Mouse (Mus musculus) frontal cortex, postnatal 36 days (tissue): ENCODE data around the gene Psen2.
A peak's percentile ranks its signal among the peaks of the same experiment; 100 is the strongest.

Experiments used
- DNase-seq, 2 experiments: peaks; one replicate each; pipeline ENCODE4 v3.0.0; 2022; ENCODE audit warnings: low spot score in 2 of 2

Psen2 gene

DNA sequence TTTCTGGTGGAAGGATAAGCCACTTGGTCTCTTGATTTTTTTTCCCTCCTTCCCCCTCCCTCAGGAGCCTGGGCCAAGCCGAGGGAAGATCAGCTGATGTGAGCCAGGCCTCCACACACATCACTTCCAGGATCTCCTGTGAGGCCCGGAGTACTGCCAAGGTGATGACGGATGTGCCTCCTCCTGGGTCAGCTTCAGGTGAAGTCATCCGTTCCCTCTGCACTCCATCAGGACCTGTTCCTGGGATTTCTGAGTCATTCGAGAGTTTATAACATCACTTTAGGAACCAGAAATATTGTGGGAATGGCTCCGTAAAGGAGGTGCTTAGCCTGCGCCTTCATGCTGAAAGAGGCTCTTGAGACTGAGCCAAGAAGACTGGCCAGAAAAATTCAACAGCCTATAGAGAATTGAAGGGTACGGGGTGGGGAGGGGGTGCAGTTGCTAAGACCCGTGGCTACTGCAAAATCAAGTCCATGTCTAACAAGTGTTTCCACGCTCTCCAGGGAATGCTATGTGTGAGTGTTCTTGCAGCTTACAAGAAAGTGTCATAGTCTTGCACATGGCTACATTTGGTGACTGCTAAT, 11.6 kb upstream of the Psen2 start:
- DNase-seq: no peak

DNA sequence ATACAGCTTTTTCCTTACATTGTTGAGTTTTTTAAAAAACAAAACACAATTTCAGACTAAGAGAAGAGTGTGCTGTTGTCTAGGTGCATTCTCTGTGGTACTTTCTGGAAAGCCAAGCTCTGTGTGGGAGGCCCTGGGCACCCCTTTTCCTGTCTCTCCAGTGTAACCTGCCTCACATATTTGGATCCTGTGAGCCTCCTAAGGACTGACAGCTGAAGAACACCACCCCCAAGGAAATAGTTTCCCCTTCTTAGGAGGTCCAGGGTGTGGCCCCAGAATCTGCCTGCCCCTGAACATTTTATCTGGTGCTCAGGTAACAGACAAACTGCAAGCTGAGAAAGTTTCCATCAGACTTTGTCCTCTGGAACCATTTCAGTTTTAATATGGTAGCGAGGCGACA, 5.8 kb upstream of the Psen2 start:
- DNase-seq: no peak

- DNase-seq: peak; percentile 88 to 95
These were observed 5.2 kb upstream of the Psen2 start for GRCm38 (mm10) chr1:180268249-180269031.

DNA sequence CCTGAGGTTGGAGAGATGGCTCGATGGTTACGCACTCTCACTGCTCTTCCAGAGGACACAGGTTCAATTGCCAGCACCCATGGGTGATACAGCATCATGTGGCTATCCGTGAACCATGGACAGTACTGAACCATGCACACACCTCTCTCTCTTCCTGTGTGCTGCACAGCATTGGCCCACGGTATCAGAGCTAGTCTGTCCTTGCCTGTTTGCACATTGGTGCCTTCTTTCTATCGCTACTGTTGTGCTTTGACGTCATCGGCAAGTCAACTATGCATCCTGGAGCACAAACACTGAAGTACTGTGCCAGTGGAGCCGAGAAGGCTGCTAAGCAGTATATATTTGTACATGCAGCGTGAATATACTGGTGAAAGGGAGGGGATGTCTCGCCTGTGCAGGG, 3.9 kb upstream of the Psen2 start:
- no peak for DNase-seq

DNA sequence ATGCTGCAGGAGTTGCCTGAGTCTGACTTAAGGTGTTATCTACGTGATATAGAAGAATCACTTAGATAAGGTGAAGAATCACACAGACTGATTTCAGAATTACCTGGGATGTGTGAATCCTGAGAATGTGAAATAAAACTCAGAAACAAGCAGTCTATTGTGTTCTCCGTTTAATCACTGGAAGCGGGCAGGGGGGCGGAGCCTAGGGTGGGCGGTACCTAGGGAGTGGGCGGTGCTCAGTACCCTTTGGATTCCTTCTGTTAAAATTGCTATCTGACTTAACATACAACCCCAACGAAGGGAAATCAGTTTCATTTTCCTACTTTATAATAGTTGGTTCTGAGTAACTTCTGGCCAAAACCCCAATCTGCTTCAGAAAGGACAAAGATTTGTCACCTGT, 2.2 kb upstream of the Psen2 start:
- DNase-seq: no peak

DNA sequence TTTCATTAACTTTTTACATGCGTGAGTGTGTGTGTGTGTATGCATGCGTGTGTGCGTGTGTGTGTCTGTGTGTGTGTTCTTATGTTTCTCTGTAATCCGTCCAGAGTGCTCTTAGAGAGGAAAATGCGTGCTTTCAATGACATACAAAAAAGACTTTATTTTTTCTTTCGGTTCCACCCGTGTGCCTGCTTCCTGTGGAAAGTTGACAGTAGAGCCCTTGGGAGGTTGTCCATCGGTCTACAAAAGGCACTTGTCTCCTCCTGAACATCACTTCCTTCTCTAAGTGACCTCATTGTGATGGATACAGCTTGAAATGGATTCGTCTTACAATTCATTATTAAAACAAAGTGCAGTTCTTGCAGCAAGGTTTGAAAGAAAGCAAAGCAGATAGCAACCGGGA, 1.6 kb upstream of the Psen2 start:
- no peak for DNase-seq

DNA sequence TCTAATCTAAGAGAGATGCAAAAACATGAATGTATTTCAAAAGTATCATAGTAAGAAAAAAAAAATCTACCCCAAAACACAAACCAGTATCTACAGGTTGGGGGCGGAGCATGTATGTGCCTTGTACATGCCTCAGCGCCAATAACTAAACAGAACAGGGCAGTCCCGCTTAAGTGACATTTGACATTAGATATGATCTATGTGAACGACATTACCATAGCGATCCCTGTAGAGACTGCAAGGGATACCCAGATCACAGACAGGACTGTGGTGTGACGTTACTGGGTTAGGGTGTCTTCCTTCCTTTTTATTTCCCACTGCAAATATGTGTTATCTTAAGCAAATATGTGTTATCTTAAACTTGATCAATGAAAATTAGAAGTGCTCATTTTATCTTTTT, 1.2 kb upstream of the Psen2 start:
- no peak for DNase-seq

DNA sequence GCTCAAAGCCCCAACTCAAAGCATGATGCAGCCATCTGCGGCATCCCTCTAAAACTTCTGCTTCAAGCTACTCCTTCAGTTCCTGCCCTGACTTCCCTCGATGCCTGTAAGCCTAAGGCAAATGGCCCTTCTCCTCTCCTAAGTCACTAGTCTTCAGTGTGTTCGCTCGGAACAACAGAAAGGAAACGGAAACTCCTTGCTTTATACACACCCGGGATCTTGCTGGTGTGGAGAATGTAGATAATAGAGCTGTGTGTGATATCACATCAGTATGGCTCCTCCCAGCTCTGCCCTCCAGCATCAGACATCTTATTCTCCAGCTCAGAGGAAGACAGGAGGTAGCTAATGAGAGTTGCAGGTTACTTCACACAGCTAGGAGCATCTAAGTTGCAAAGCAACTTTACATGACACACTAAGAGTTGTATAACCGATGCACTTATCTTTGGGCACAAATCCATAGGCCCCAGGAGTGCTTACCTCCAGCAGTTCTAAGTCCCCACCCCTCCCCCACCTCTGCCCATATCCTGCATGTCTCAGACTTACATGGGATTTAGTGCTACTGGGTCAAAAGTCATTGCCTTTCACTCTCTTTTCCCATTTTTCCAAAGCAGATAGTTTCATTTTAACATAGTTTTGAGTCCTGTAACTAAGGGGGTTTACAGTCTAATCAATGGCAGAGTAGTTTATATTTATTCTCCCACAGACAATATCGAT, 1.2 kb downstream of the Psen2 start:
- DNase-seq: no peak

- DNase-seq: no peak
These were observed 1.8 kb downstream of the Psen2 start for GRCm38 (mm10) chr1:180261415-180261814.

DNA sequence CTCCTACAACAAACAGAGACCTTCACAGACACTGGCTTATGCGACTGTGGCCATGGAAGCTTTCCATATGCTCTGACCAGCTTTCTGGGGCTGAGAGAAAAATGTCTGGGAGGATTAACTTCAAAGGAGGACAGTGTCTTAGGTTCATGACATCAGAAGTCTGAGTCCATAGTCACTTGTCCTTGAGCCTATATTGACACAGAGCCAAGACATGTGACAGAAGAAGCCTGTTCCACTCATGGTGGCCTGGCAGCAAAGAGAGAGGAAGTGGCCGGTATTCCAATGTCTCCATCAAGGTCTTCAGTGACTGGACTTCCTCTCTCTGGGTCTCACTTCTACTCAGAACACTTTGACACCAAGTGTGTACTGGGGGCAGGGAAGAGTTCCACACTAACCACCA, 2.4 kb downstream of the Psen2 start:
- no peak for DNase-seq

- no peak for DNase-seq
These were observed 3.5 kb downstream of the Psen2 start for GRCm38 (mm10) chr1:180259753-180260152.

DNA sequence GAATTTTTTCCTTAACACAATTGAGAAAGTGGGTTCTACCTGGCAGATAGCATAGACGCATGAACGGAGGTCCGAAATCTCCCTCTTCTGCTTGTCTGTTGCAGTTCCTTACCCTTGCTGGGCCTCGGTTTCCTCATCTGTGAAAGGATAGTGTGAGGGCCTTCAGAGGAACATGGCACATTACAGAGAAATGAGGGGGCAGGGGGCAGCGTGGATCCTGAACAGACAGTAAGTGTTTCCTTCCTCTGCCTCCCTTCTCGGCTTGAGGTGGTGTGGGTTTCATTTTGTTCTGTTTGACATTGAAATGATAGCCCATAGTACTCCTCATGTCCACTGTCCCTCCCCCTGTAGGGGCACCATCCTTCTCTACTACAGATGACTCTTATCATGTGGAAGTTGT, 5.8 kb downstream of the Psen2 start:
- no peak for DNase-seq

DNA sequence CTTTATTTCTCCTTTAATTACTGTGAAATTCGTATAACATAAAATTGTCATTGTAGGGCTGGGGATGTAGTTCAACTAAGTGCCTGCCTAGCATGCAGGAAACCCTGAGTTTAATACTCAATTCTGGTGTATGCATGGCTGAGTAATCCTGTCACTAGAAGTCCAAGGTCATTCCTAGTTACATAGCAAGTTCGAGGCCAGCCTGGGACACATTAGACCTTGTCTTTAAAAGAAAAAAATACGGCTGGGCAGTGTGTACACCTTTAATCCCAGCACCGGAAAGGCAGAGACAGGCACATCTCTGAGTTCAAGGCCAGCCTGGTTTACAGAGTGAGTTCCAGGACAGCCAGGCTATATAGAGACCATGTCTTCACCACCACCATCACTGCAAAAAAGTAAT, 6.4 kb downstream of the Psen2 start:
- no peak for DNase-seq

DNA sequence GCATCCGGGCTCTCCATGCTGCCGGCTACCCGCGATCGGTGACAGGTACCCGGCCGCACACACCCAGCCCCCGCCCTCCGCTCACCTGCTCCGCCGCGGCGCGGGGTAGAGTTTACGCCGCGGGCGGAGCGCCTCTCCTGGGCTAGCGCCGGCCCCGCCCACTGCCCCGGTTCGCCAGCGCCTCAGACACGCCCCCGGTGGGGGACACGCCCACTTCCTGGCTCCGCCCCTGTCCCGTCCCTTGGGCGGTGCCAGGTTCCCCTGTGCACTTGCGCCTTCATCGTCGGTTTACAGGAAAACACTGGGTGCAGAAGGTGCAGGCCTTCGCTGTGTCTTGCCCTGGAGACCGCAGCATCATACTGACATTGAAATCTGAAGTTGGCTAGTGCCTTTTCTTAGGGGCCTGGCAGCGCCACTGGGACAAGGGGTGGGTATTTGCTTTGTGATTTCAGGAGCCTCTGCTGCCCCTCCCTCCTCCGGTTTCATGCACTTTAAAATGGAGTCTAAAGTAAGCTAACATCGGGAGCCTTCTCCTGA, 7.0 kb downstream of the Psen2 start:
- peak; percentile 92 to 94 for DNase-seq

GRCm38 (mm10) chr1:180255294-180256117, 7.7 kb downstream of the Psen2 start:
- peak in 1 of 2 experiments; percentile 38 for DNase-seq

- DNase-seq: no peak
These were observed 8.9 kb downstream of the Psen2 start for GRCm38 (mm10) chr1:180254316-180254715.

DNA sequence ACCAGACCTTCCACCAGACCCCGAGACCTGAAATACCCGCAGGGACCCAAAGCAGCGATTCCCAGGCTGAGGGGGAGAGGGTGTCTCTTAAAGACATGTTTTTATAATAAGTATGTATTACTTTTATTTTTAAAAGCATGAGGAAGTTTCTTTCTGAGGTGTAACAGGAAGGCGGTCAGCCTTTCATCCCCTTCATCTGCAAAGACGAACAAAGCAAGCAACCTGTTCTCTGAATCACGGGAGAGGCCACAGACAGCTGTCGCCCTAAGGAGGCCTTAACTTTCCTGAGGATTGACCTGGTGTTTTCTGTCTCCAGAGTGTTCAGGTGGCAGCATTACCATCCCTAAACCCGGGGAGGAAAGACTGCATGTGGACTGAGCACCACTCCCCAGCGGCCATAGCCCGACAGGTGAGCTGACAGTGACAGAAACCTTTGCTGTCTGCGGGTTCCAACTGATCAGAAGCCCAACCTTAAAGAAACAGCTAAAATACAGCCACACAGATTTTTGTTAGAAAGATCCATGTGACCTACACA, 10.5 kb downstream of the Psen2 start:
- DNase-seq: no peak

GRCm38 (mm10) chr1:180251176-180252048, 11.8 kb downstream of the Psen2 start:
- no peak for DNase-seq

GRCm38 (mm10) chr1:180250441-180250830, 12.8 kb downstream of the Psen2 start:
- no peak for DNase-seq

DNA sequence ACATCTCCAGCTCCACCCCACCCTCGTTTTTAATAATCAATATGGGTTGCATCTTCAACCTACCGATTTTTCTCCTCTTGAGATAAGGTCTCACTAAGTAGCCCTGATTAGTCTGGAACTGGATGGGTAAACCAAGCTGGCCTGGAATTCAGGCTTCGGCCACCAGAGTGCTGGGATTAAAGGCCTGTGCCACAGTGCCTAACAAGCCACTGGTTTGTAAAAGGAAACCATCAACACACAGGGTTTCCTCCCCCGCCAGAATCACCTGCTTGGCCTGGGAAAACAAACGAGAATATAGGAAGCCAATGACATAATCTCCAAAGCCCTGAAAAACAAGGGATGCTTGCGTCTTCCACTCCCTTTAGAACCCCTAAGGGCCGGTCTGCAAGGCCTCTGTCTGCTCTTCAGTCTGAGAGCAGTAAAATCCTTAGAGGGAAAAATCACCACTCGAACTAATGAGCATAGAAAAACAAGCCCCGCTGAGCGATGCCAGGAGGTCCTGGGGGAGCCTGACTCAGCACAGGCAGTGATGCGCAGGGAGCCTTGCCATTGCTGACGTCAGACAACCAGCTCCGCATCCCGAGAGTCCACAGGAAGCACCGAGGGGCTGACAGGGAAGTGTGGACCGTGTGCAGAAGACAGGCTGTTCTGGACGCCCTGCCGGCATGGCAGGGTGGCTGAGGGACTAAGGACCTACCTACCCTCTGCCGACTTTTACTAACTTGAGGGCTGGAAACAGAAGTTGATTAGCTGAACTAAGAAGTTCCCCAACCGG, 13.4 kb downstream of the Psen2 start:
- peak; percentile 47 to 49 for DNase-seq
